Mouse (Mus musculus) erythroblast, embryonic 14.5 days (primary cell): Measurements from ENCODE around the gene Cldn14.

Experiments used
- GATA1 ChIP-seq: IDR thresholded peaks from 2 replicates; pipeline ENCODE4 v1.6.1; 2012; ENCODE audit warnings: low read length, inconsistent platforms, mixed read lengths
- TAL1 ChIP-seq: IDR thresholded peaks from 3 replicates; pipeline ENCODE4 v1.6.1; 2012; ENCODE audit warnings: low read length, inconsistent platforms, mixed read lengths

GRCm38 (mm10) chr16:94038272-94038985 lies 29.8 kb upstream of the Cldn14 start:
- no peak for TF ChIP-seq GATA1
- no peak for TF ChIP-seq TAL1
